Mouse (Mus musculus) intestine, embryonic 16.5 days (tissue): ENCODE results near the gene Crabp2. TPM values are rescaled to one million over a fixed set of nuclear protein-coding genes. Genes with fewer than 3 reads are reported as not detected.
A peak's percentile ranks its signal among the peaks of the same experiment; 100 is the strongest.

Experiments used
- ATAC-seq: fragments of 200-750 bp; cut with Nextera tagmentation; 2 replicates; pipeline ENCODE4 v1.8.0; 2017; ENCODE audit warnings: moderate TSS enrichment, moderate library complexity
- H3K27ac ChIP-seq: fragments of 300-500 bp; sonication (generic); 2 replicates; pipeline ENCODE4 v1.5.1; 2014; ENCODE audit warnings: mild to moderate bottlenecking, low read length
- H3K27me3 ChIP-seq: fragments of 300-500 bp; sonication (generic); replicated peaks from 2 replicates; pipeline ENCODE4 v1.6.1; 2014; ENCODE audit warnings: low read length, control low read depth, mixed read lengths; ENCODE audit not compliant: control insufficient read depth, insufficient read depth
- H3K36me3 ChIP-seq: fragments of 300-500 bp; sonication (generic); 2 replicates; pipeline ENCODE4 v1.6.1; 2014; ENCODE audit warnings: low read length, control low read depth; ENCODE audit not compliant: control insufficient read depth, insufficient read depth
- H3K4me1 ChIP-seq: fragments of 300-500 bp; sonication (generic); 2 replicates; pipeline ENCODE4 v1.6.1; 2014; ENCODE audit warnings: low read length, control low read depth, mixed read lengths; ENCODE audit not compliant: control insufficient read depth, insufficient read depth
- H3K4me2 ChIP-seq: fragments of 300-500 bp; sonication (generic); 2 replicates; pipeline ENCODE4 v1.6.1; 2014; ENCODE audit warnings: low read depth, low read length, control low read depth
- H3K4me3 ChIP-seq: fragments of 300-500 bp; sonication (generic); 2 replicates; pipeline ENCODE4 v1.5.1; 2014; ENCODE audit warnings: mild to moderate bottlenecking, low read length
- H3K9ac ChIP-seq: fragments of 300-500 bp; sonication (generic); 2 replicates; pipeline ENCODE4 v1.6.1; 2014; ENCODE audit warnings: low read depth, low read length
- H3K9me3 ChIP-seq: fragments of 300-500 bp; sonication (generic); 2 replicates; pipeline ENCODE4 v1.6.1; 2016; ENCODE audit warnings: low read length, control low read depth; ENCODE audit not compliant: control insufficient read depth
- WGBS: fragments of 180-500 bp; shearing (Covaris S2); extraction: QIAGEN DNeasy Blood & Tissue Kit; methylation state at CpG from one replicate; pipeline ENCODE4 v1.1.7; 2014; 5-methylcytosine and 5-hydroxymethylcytosine counted together
- polyA plus RNA-seq: library from polyadenylated mRNA; unstranded; fragments of >200 nt; fragmentation: Nextera tagmentation; extraction: Ambion mirVana; gene quantifications from 2 replicates; pipeline ENCODE4 v1.2.1, GENCODE M21; 2015

The Crabp2 gene
- polyA plus RNA-seq, 1 experiment from 2014 or later = 3.8 TPM

DNA sequence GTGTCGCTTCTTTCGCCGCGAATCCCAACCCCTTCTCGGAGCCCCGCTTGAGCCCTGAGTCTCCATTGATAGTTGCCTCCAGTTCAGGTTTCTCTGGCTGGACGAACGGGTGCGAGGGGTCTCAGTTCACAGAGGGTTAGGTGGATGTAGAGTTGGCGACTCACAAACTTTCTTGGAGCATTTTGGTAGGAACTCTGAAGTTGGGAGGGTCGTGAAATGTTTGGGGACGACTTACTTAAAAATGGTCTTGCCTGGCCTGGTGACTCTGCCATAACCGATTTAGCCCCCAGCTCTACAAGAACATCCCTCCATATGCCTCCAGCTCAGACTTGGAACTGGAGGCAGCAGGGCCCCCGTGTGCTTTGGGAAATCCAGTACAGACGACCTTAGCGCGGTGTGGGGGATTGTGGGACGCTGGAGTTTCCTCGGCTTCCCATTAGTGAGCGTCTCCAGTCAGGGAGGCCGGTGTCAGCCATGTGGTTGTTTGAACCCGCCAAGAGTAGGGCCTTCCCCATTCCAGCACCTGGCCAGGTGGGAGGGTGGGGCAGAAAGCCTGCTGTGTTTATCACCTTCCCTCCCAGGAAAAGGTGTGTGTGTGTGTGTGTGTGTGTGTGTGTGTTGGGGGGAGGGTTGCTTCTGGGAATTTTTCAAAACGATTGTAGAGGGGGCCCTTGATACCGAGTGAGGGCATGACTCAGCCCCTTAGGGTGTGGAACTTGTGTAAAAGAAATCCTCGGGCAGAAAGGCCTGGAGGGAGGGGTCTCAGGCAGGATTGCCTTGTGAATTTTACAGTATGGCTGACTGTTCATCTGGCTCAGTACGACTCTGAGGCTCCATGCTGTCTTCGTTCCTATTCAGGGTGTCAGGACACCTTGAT lies 41.2 kb upstream of the Crabp2 start:
- Histone ChIP-seq H3K4me1 (peaks cover 31% of the 10 kb centered on the region), H3K27me3 (no peaks in the 10 kb centered on the region), H3K9ac (peak overlapping the region; percentile 99), H3K4me3 (peak overlapping the region; percentile 98), H3K4me2 (peak overlapping the region; percentile 72), H3K9me3 (no peaks in the 10 kb centered on the region), H3K36me3 (no peaks in the 10 kb centered on the region), H3K27ac (peak overlapping the region; percentile 95)
- under 1% methylated on average over 26 of the region's 27 CpGs for WGBS
- ATAC-seq = peak; percentile 50

DNA sequence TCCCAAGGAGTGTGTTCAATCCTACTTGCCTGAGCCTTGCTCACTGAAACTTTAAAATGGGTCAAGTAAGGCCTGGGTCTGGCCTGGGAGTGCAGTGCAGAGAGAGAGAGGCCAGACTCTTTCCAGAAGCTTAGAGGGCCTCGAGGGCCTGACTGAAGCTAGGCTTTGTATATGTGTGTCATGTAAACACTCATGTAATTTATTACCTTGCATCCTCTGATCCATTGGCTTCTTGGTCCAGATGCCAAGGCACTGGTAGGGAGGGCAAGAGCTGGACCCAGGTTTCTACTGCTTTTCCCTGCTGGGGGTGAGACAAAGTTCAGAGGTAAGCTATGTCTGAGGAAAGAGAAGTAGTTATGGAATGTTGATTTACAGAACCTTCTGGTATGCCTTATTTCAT lies 40.6 kb upstream of the Crabp2 start:
- Histone ChIP-seq H3K4me3 (peak overlapping the region; percentile 98), H3K27me3 (no peaks in the 10 kb centered on the region), H3K9me3 (no peaks in the 10 kb centered on the region), H3K9ac (peak overlapping the region; percentile 99), H3K27ac (peak overlapping the region; percentile 95), H3K4me1 (peaks cover 31% of the 10 kb centered on the region), H3K4me2 (peak overlapping the region; percentile 72), H3K36me3 (no peaks in the 10 kb centered on the region)
- WGBS = 3% methylated on average over 1 of the region's 1 CpGs
- ATAC-seq = no peak

DNA sequence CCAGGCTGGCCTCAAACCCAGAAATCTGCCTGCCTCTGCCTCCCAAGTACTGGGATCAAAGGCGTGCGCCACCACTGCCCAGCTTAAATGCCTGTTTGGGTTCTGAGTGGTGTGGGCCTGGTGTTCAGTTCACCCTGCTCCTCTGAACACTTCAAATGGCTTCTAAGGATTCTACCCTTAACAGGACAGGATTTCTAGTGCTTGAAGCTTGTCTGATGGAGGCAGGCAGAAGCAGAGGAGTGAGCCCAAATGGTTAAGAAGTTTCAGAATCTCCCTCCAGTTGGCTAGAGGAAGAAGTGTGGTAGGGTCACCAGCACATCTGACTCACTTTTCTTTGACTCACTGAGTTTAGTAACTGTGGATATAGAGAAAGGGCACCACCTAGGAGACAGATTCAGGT lies 39.1 kb upstream of the Crabp2 start:
- WGBS = 88% methylated on average over 2 of the region's 2 CpGs
- Histone ChIP-seq H3K9ac (peak overlapping the region; percentile 60; the same call in 1 of the 2 replicates), H3K4me3 (no peak overlapping the region), H3K4me2 (peak overlapping the region; percentile 59), H3K27me3 (no peaks in the 10 kb centered on the region), H3K4me1 (peaks cover 31% of the 10 kb centered on the region), H3K36me3 (peaks cover 12% of the 10 kb centered on the region), H3K27ac (peak overlapping the region; percentile 95), H3K9me3 (no peaks in the 10 kb centered on the region)
- no peak for ATAC-seq

DNA sequence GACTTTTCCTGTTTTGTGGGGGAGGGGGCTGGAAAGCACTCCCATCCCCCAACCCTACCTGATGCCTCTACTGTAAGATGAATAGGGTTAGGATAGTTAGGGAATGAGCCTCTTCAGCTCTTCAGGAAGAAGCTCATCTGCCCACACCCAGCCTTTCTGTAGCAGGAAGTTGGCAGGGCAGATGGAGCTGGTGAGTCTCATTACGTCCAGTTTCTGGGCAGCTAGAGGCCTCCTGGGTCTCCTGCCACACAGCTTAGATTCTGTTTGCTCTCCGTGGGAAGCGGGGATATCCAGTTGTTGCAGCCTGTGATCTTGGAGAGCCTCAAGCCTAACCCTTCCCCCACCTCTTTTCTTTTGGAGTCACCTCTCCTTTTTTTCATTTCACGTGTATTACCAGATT lies 38.6 kb upstream of the Crabp2 start:
- Histone ChIP-seq H3K4me3 (peak overlapping the region; percentile 44), H3K9ac (peak overlapping the region; percentile 60), H3K36me3 (peaks cover 13% of the 10 kb centered on the region), H3K27me3 (no peaks in the 10 kb centered on the region), H3K4me1 (peaks cover 31% of the 10 kb centered on the region), H3K27ac (peak overlapping the region; percentile 95), H3K9me3 (no peaks in the 10 kb centered on the region), H3K4me2 (peak overlapping the region; percentile 59)
- 8% methylated on average over 4 of the region's 4 CpGs for WGBS
- no peak for ATAC-seq

DNA sequence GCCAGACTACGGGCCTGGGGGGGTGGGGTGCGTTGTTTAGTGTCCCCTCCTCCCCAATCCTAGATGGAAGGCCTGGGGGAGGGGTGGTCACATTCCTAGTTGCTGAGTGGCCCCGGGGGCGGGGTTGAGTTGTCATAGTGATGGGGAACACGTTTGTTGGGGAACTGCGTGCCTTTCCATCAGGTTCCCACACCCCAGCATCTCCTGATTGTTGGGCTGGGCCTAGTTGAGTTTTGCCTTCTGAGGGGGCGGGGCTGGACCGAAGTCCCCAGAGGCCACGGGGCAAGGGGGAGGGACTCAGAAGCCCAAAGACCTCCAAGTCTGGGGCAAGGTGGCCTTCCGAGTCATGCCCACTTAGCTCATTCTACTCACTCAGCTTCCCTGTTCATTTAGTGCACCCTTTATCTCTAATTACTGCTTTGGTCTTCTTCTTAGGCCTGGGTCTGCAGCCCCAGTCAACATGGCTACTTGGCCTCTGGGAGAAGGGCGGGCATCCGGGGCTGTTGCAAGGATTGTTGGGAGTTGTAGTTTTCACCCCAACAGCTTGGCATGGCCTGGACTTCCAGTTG lies 37.8 kb upstream of the Crabp2 start:
- Histone ChIP-seq H3K27ac (peak overlapping the region; percentile 95), H3K27me3 (no peaks in the 10 kb centered on the region), H3K9ac (peak overlapping the region; percentile 60), H3K4me1 (peaks cover 31% of the 10 kb centered on the region), H3K36me3 (peaks cover 13% of the 10 kb centered on the region), H3K4me2 (peak overlapping the region; percentile 59), H3K9me3 (no peaks in the 10 kb centered on the region), H3K4me3 (peak overlapping the region; percentile 44)
- 3% methylated on average over 12 of the region's 12 CpGs for WGBS
- peak; percentile 73 for ATAC-seq

DNA sequence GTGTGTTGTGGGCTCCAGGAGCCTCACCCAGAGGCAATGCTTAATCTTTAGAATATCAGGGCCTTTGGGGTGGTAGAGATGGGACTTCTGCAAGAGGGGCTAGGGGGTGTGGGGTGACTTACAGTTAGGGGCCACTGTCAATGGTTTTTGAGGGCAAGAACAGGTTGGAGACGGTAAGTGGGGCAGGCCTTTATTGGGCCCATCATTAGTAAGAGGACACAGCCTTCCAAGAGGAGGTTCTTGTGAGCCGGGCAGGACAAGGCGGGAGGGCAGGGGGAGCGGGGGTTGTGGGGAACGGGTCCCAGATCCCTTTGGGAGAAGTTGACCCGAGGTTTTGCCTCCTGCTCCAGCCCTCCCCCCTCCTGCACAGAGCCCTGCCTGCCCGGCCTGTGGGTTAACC lies 35.0 kb upstream of the Crabp2 start:
- Histone ChIP-seq H3K4me1 (peaks cover 23% of the 10 kb centered on the region), H3K4me2 (no peak overlapping the region), H3K9me3 (no peaks in the 10 kb centered on the region), H3K27me3 (no peaks in the 10 kb centered on the region), H3K36me3 (peaks cover 13% of the 10 kb centered on the region), H3K4me3 (no peak overlapping the region), H3K9ac (no peak overlapping the region), H3K27ac (no peak overlapping the region)
- ATAC-seq = no peak
- 79% methylated on average over 7 of the region's 7 CpGs for WGBS

DNA sequence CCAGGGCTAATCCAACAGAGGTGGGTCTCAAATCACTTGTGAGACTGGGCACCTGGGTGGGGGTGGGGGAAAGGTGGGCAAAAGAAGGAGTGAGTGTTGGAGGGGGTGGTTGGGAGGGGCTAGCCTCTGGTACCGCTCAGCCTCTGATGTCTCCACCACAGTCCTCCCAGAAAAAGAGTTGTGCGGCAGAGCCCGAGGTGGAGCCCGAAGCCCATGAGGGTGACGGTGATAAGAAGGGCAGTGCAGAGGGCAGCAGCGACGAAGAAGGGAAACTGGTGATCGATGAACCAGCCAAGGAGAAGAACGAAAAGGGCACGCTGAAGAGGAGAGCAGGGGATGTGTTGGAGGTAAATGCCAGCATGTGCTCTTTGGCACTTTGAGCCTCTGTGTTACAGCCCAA lies 34.6 kb upstream of the Crabp2 start:
- no peaks in the 10 kb centered on the region for H3K27me3 ChIP-seq
- H3K36me3 ChIP-seq = peaks cover 13% of the 10 kb centered on the region
- H3K4me3 ChIP-seq = no peak overlapping the region
- no peak overlapping the region for H3K9ac ChIP-seq
- no peaks in the 10 kb centered on the region for H3K9me3 ChIP-seq
- WGBS = 95% methylated on average over 10 of the region's 10 CpGs
- no peak for ATAC-seq
- H3K4me1 ChIP-seq = peaks cover 19% of the 10 kb centered on the region
- no peak overlapping the region for H3K4me2 ChIP-seq
- H3K27ac ChIP-seq = no peak overlapping the region

DNA sequence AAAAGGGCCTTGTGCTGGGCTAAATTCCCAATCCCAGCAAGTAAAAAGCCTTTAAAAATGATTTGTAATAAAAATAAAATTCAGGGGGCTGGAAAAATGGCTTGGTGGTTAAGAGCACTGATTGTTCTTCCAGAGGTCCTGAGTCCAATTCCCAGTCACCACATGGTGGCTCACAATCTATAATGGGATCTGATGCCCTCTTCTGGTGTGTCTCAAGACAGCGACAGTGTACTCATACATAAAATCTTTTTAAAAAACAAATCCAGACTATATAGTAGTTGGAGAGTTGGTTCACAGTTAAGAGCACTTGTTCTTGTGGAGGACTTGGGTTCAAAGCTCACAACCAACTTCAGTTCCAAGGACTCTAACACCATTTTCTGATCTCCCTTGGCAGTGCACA lies 31.5 kb upstream of the Crabp2 start:
- Histone ChIP-seq H3K9me3 (no peaks in the 10 kb centered on the region), H3K4me3 (no peak overlapping the region), H3K9ac (no peak overlapping the region), H3K27ac (no peak overlapping the region), H3K4me1 (peaks cover 3% of the 10 kb centered on the region; the same call in 1 of the 2 replicates), H3K27me3 (no peaks in the 10 kb centered on the region), H3K4me2 (no peak overlapping the region), H3K36me3 (peaks cover 13% of the 10 kb centered on the region)
- 81% methylated on average over 1 of the region's 1 CpGs for WGBS
- ATAC-seq = no peak

DNA sequence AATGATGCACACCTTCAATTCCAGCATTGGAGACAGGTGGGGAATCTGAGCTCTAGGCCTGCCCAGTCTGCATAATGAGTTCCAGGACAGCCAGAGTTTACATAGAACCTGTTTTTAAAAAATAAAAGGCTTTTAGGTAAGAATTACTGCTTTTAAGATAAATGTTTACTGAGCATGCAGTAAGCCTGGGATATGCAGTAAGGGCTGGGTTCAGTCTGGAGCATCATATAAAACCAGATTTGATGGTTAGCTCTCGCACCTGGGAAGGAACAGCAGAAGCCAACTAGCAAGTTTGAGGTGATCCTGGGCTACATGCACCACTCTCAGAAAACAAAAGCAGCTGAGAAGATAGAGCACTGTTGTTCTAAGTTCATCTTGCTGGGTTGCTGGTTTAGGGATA lies 29.9 kb upstream of the Crabp2 start:
- Histone ChIP-seq H3K27me3 (no peaks in the 10 kb centered on the region), H3K4me1 (peaks cover 3% of the 10 kb centered on the region; the same call in 1 of the 2 replicates), H3K27ac (0 out of 2 replicates have a peak overlapping the region, but pooled peaks have one; percentile 7), H3K4me3 (0 out of 2 replicates have a peak overlapping the region, but pooled peaks have one; percentile 71), H3K36me3 (peaks cover 9% of the 10 kb centered on the region), H3K4me2 (no peak overlapping the region), H3K9ac (no peak overlapping the region), H3K9me3 (no peaks in the 10 kb centered on the region)
- 85% methylated on average over 1 of the region's 1 CpGs for WGBS
- no peak; the same call in 1 of the 2 replicates for ATAC-seq
